Mouse (Mus musculus) cerebellum, postnatal 14 days (tissue): Measurements from ENCODE around the gene Mterf2.

Experiments
- DNase-seq, 2 experiments: peaks; one replicate each; pipeline ENCODE4 v3.0.0; 2021; ENCODE audit warnings: mixed read lengths in 2 of 2

Mterf2 gene

GRCm38 (mm10) chr10:85127395-85128287, at the start of gene Mterf2:
Gene Mterf2, minus strand, starts transcription at chr10:85128027.
- peak; percentile 97 to 98 for DNase-seq

DNA sequence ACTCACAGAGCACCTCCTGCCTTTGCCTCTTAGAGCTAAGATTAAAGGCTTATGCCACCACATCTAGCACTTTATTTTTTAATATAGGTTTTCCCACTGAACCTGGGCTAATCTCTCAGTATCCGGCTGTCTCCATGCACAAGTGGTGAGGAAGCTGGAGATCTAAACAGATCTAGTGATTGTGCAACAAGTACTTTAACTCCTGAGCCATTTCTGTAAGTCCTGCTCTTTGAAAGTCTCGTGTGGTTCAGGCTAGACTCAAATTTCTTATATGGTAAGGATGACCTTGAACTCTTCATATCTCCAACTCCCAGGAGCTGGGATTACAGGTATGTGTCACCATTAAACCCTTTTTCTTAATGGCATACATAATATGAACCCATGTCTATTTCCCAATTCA, 48.8 kb upstream of the Mterf2 start:
- DNase-seq: no peak

DNA sequence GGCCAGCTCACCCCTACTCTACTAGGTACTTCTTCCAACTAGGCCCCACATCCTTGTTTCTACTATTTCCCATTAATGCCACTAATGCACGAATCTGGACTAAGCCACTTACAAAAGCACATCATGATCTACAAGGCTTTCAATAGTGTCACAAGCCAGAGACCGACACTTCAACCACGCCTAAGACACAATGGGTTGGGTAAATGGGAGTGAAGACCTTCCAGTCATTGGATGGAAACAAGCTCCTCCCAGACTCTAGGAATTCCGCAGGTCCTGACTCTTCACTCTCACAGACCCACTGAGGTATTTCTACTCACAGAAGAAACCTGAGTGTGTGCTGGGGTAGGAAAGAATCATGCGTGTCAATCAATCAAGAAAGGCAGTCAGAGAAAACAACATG, 37.5 kb upstream of the Mterf2 start:
- no peak for DNase-seq

DNA sequence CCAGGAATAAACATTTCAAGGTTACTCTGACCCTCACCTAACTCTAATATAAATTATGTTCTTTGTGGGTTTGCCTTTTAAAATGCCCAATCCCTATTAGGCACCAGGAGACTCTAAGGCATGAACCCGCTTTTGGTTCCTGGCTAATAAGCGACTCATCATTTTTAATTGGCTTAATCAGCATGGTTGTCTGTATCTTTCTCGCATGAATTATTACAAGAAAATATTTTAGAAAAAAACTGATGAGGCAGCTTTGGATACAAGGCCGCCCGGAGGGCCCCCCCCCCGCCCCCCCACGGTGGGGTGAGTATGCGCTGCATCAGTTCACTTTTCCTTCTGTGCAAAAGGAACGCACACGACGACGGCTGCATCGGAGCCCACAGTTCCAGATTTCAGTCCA, 37.0 kb upstream of the Mterf2 start:
- no peak for DNase-seq

GRCm38 (mm10) chr10:85161745-85162351, 34.0 kb upstream of the Mterf2 start:
- peak in 1 of 2 experiments; percentile 46 for DNase-seq

DNA sequence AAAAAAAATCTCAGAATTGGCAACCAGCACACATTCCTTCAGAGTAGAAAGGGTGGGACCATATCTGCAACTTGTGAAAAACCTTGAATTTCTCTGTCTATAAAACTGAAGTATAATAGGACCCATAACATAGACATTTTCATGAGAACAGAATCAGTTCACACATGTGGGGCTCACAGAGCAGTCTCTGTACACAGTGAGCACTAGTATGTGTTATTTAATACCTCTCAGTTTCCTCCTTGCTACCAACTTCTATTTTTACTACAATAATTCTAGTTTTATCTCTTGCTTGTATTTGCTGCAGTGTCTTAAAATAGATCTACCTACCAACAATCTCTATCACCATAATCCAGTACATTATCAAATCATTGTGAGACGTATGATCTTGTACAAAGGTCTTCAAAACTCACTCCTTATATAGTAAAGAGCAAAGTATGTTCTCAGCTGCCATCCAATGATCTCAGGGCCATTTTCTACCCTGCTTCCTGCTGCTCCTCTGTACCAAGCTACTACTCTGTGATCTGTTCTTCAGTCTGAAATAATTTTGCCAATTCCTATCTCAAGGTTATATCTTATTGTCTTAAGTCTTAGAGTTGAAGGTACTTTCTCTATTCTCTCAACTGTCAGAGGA, 32.3 kb upstream of the Mterf2 start:
- DNase-seq: no peak

GRCm38 (mm10) chr10:85157451-85157850, 29.6 kb upstream of the Mterf2 start:
- DNase-seq: no peak

GRCm38 (mm10) chr10:85154195-85154594, 26.4 kb upstream of the Mterf2 start:
- peak; percentile 76 to 82 for DNase-seq

DNA sequence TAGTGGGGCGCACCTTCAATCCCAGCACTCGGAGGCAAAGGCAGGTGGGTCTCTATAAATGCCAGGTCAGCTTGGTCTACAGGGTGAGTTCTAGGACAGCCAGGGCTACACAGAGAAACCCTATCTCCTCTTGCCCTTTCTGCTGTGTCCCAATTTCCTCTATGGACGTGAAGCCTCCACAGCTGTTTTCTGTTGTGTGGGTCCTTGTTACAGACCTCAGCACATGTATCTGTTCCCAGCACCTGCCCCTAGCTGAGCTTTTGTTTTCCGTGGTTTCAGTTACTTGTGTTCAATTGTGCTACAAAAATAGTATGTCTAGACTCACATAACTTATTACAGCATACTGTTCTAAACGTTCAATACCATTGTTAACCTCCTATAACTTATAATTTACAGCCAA, 21.4 kb upstream of the Mterf2 start:
- no peak for DNase-seq

DNA sequence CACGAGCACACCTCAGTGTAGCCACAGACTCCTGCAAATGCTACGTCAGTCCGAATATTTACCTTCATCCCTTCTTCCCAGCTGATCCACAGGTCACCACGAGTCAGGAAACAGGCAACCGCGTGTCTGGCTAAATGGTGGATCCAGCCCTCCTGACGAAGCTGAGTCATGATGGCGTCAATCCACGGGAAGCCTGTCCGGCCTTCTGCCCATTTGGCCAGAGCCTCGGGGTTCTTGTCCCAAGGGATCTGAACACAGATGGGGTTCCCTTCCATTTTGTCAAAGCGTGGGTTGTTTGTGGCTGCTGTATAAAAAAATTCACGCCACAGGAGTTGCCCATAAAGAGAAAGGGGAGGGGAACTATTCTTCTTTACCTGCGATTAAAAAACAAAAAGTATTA, 18.5 kb upstream of the Mterf2 start:
- DNase-seq: no peak

GRCm38 (mm10) chr10:85141465-85141864, 13.6 kb upstream of the Mterf2 start:
- no peak for DNase-seq

DNA sequence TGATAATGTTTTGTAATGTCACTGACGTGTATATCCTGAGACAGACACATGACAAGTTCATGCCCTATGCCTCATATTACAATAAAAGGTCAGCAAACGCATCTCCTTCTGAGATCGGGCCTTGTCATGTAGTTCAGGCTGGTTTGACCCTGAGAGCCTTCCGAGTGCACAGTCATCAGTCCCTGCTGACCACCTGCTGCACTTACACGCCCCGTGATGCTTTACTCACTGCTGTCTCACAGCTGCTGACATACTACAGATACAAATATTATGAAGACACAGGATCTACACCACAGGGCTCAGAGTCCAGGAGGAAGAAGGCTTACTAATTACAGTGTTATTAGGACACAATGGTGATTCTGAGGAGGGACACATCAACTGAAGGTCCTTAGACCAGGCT, 8.7 kb upstream of the Mterf2 start:
- no peak for DNase-seq

DNA sequence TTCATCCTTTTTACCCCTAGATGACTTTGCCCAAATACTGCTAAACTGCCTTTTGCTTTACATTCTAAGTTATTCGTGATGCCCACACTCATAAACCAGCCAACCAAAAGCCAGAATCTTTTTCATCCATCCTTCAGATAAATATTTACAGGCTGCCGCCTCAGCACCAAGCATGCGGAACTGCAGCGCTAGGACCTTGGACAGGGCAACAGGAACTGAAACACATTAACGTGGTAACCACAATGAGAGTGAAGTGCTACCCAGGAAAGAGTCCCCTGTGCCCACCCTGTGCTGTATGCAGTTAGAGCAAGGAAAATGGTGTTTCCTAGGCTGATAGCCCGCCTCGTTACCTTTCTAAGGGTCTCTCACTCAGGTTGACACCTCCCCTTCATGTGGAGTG, 626 bp upstream of the Mterf2 start:
- DNase-seq: peak in 1 of 2 experiments; percentile 17

DNA sequence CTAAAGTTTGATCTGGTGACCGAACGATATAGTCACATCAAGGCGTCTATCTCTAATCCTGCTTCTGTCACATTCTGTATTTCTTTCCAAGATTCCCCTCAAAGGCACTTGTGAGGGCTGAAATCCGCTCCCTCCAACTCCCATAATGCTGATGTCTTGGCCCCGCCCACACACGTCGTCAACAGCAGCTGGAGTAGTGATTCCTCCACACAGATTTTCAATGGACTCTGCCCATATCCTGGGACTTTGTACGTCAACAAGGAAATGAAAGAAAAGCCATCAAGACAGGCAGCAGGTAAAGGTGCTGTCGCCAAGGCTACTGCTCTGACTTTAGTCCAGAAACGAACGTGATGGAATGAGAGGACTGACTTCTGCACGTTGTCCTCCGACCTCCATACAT, 2.6 kb downstream of the Mterf2 start:
- DNase-seq: no peak

DNA sequence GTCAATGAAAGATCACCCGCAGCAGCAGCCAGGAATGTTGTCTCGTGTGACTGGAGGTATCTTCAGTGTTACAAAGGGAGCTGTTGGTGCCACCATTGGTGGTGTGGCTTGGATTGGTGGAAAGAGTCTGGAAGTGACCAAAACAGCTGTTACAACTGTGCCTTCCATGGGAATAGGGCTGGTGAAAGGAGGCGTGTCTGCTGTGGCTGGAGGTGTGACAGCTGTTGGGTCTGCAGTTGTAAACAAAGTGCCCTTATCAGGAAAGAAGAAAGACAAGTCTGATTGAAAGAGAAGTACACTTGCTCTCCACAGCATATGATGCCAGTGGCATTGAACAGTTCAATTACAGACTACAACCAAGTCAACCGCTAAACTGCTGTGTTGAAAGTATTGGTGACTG, 13.4 kb downstream of the Mterf2 start:
- DNase-seq: no peak

DNA sequence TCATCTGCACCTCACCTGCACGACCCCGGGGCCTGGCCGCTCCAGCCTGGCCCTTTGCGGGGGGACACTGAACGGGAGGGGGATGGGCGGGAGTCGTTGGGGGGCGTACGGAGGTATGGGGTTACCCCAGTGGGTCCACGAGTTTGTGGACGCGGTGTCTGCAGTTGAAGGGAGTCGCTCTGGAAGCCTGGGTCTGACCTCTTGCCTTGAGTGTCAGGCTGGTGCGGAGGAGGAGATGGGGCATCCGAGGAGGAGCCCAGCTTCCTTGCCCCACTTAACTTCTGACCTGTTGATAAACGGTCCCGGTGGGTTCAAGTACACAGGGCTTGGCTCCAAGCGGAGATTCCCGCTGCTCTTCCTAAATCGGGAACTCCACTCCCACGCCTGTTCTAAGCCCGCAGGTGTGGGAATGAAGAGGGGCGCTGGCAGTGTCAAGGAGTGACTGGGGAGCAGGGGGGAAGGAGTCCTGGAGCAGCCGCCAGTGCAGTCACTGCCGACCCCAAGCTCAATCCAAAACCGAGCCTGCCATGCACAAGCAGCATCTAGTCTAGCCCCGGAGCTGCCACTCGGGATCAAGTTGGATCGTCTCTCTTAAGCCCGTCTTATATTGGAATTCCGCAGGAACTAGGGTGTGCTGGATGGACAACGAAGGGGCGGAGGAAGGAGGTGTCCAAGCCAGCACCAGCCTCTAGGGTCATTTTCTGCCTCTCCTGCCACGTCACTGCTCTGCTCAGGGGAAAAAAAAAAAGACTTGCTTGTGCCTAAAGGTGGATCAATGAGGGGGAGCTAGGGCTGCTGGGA, 24.5 kb downstream of the Mterf2 start:
- peak; percentile 44 to 45 for DNase-seq

GRCm38 (mm10) chr10:85102247-85103084, 25.4 kb downstream of the Mterf2 start, which contains the start of the genes Fhl4 and Tmem263:
Gene Fhl4, minus strand, starts transcription at chr10:85102495.
Gene Tmem263, plus strand, starts transcription at chr10:85102627.
- peak; percentile 94 to 95 for DNase-seq

GRCm38 (mm10) chr10:85101841-85102240, 26.0 kb downstream of the Mterf2 start:
- peak; percentile 65 to 68 for DNase-seq

DNA sequence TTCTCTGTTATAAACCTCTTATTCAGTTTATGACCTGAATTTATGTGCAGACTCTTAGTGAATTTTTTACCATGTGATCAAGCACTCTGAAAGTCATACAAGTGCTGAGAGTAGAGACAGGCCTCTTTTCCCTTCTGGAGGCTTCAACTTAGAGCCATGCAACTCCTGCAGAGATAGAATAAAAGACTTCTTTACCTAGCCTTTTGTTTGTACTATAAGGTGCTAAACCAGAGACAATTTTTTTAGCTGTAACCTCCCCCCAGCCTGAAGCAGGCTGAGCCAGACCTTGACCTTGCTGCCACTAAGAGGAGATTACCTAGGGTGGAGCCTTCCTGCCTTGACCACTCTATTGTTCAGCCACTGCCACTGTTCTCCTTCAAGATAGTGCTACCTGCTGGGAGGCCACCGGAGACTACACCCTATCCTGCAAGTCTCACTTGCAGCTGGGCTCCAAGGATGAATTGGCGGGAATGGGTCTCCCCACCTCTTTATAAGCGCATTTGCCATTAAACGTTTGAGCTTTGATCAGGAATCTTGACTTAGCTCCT, 56.1 kb downstream of the Mterf2 start:
- DNase-seq: no peak
